Mouse (Mus musculus) embryo, embryonic 11.5 days (tissue): ENCODE results near the gene Arhgef39.

Source experiments
- DNase-seq: peaks from one replicate; pipeline ENCODE4 v3.0.0-alpha.2; 2012; ENCODE audit warnings: low read depth, low spot score

The Arhgef39 gene

DNA sequence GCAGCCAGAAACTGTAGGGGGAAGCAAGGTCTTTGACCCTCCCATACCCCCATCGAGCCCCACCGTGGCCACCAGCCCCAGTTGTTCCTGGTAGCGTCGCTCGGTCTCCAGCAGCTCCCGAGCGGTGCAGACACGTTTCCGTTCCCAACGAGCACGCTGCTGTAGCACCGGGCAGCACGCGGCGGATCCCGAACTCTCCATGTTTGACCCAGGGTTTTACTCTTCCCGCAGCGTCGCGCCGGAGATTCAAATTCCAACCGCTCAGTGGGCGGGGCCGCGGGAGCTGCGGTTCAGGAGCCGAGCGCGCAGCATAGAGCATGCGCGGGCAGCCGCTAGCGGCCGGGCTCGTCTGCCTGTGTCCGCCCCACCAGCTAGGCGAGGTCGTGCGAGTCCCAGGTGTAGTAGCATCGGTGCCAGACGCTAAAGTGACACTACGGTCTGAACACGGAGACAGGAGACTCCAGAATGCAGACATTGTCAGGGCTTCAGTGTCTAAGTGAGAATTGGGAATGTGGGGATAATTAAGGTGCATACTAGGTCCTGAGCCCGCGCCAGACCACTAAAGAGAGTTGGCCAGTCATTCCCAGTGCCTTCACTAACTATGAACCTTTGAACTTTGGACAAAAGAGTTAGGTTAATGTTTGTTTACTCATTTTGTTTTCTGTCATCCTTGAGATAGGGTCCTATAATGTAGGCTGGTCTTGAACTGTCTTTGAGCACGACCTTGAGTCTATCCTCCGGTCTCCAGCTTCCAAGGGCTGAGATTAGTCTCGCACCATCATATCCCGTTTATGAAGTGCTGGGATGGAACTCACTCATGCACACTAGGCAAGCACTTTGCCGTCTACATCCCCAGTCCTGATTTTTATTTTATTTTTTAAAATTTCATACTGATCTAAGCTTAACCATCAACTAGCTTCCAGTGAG, at the start of gene Arhgef39:
Arhgef39 (minus strand) TSS at position 289 of the 927 bp plus-strand sequence.
- DNase-seq: peak; percentile 82

GRCm38 (mm10) chr4:43549055-43549454, 49.6 kb upstream of the Arhgef39 start:
- no peak for DNase-seq

GRCm38 (mm10) chr4:43547160-43547559, 47.7 kb upstream of the Arhgef39 start:
- DNase-seq: no peak

DNA sequence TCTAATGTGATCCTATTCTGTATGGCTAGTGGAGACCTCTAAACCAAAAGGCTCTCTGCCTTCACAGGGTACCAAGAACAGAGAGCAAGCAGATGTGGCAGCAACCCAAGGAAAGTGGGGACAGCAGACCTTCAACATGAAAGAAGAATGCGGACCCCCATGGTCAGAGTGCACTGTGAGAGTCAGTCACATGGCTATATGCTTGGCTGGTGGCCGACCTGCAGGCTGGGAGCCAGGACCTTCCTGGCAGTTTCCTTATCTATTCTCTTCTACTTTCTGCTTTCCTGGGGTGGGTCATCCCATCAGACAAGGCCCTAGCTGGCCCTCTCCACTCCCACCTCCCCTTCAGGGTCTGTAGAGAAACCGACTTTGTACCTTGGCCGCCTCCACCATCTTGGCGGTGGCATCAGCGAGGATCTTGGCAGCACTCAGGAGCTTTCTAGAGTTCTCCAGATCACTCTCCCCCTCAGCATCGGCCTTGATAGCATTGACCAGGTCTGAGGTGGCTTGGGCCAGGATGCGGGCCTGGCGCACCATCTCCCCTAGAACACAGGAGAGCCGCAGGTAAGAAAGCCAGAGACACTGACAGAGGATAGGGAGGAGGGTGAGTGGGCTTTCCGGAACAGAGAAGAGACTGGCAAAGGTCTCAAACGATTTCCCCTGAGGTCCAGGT, 47.0 kb upstream of the Arhgef39 start:
- DNase-seq: no peak

GRCm38 (mm10) chr4:43542044-43542443, 42.5 kb upstream of the Arhgef39 start:
- DNase-seq: no peak

DNA sequence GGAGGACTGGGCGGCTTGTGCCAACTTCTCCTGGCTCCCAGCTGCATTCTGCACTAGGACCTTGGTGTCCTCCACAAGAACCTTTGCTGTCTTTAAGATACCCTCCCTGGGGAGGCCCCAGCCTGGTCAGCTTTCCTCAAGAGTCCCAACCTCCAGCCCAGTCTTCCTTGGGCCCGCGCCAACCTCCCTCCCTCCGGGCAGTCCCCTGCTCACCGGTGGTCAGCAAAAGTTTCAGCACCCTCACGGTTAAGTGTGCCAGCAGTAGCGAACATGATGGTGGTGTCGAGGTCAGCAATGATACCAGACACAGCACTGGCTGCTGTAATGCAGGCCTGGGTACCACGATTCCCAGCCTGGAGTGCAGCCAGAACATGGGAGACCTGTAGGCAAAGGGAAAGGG, 36.5 kb upstream of the Arhgef39 start:
- DNase-seq: no peak

DNA sequence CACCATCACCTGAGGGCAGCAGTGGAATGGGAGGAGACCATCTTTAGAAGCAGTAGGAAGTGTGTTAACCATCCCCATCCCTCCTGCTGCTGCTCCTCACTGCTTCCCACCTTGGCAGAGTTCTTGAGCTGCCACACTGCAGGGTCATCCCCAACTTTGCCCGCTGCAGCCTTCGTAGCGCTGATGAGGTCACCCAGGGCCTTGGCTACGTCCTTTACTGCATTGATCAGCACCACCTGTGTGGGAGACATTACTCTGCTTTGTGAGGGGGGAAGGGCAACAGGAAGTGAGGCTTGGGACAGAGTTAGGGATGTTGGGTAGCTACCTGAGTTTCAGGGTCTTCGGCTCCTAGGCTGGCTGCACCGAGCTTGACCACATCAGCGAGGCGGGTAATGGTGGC, 36.1 kb upstream of the Arhgef39 start:
- DNase-seq: no peak

DNA sequence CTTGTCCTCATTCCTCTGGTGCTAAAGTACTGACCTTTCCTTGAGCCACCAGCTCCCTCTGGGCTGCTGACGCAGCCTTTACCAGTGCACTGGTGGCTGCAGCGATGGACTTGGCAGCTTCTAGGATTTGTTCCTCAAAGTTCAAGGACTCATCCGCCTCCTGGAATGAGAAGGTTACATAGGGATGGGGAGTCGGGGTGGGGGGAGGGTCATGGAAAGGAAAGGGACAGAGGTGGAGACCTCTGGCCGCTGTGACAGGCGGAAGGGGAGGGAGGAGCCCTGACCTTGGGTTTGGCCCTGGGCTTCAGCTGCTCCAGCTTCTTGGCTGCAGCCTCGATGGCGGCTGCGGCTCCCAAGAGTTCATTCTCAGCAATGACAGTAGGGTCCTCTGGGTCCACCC, 33.8 kb upstream of the Arhgef39 start:
- DNase-seq: no peak

DNA sequence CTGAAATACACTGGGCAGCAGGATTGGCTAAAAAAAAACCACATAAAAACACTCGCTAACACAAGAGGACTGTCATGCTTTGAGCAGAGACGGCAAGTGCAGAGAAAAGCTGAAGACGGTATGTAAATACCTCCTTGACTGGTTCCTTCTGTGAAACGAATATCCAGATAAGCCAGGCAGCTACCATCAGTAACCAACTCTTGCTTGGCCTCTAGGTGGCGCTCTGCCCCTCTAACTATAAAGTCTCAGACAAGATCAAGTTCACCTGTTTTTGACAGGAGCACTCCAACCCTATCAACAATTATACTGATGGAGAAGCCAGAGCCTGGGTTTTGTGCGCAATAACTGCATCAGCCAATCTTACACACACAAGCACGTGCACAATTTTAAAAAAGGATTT, 31.1 kb upstream of the Arhgef39 start:
- DNase-seq: peak; percentile 52

DNA sequence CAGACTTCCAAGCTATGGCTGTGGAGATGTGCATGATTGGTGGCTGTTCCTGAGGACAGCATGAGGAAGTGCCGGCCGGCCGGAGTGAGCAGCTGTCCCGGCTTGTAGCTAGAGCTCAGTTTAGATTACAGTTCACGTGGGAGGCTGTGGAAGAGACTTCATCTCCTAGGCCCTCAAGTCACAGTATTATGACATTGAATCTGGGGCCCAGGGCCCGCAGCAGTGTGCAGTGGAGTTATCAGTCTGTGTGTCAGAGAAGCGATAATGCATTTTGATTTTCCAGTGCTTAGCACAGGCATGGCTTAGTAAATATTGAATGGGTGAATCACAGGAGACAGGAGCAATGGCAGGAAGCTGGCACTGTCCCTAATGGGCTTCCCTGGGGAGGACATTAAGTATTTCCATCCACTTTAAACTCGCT, 30.6 kb upstream of the Arhgef39 start:
- DNase-seq: no peak

GRCm38 (mm10) chr4:43528487-43528886, 29.0 kb upstream of the Arhgef39 start:
- no peak for DNase-seq

GRCm38 (mm10) chr4:43527880-43528279, 28.4 kb upstream of the Arhgef39 start:
- DNase-seq: no peak

DNA sequence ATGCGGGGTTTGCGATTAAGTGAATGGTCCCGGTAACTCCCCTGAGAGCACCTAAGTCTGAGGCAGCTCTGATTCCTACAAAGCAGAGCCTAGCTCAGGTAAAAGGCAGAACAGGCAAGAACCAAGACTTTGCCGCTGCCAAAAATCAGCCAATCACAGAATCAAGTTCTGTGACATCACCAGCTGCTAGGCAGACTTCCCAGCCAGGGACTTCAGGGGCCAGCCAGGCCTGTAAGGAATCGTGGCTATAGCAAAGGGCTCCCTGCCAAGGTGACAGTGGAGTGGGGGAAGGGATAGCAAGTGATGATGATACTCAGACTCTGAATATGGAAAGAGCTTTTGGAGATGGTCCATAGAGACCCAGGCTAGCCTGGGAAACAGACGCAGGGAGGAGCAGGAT, 20.5 kb upstream of the Arhgef39 start:
- DNase-seq: peak; percentile 74

DNA sequence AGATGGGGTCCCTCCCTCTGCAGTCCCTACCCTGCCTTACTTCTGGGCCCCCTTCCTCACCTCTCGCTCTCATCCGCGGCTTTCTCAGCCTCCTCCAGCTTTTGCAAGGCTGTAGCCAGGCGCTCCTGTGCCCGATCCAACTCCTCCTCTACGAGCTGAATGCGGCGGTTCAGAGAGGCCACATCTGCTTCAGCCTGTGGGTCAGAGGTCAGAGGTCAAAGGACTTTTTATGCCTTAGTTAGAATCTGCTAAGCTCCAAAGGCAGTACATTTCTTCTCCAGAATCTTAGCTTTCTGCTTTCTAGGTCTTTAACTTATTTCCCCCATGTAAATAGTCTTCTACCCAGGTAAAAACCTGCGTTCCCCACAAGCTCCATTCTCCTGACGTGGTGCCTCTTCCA, 20.1 kb upstream of the Arhgef39 start:
- no peak for DNase-seq

DNA sequence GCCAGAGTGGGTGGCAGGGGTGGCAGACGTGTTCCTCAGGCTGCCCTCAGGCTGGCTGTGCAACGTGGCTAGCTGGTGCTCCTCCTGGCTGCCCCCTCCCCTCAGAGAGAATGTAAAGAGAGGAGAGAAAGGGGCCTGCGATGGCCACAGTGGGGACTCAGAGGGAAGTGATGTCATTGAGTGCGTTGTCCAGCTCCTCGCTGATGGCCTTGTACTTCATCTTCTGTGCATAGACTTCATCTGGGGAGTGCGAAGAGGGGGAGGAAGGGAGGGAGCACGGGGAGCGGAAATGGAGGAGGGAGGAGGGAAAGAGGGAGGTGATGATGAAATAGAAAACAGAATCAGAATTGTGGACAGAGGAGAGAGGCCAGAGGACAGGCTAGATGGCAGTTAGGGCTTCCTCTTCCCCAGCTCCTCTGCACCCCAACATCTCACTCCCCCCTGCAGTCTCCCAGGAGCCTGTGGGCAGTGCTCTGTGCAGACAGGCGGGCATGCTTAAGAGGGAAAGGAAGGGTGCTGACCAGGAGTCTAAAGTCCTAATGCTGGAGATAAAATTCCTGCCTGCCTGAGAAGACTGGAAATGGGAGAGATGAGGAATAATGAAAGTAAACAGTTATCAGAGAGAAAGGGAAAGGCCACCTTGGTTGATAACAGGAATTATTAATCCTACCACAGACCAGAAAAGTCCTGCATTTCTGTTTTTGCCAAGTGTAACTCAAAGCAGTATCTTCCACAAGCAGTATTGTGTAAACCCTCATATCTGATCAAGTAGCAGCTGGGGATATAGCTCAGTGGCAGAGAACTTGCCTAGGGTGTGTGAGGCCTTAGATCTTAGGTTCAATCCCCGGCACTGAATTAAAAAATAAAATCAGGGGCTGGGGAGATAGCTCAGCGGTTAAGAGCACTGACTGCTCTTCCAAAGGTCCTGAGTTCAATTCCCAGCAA, 16.5 kb upstream of the Arhgef39 start:
- no peak for DNase-seq

DNA sequence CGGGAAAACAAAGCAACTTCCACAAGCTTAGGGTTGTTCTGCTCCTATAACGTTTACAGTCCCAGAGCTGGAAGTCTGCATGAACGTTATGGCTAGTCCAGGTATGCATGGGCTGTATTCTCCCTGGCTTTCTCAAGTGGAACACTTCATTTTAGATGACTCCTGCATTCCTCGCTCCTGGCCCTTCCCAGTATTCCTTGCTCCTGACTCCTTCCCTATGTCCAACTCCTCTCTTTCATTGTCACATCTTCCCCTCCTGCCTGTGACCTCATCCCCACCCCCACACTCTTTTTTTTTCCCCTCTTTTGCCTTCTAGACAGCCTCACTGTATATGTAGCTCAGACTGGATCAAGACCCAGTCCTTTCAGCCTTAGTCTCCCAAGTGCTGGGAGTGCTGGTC, 14.3 kb upstream of the Arhgef39 start:
- no peak for DNase-seq

- DNase-seq: no peak
Observed at GRCm38 (mm10) chr4:43513300-43513699, 13.8 kb upstream of the Arhgef39 start.

GRCm38 (mm10) chr4:43512653-43513052, 13.2 kb upstream of the Arhgef39 start:
- no peak for DNase-seq

GRCm38 (mm10) chr4:43511675-43512454, 12.4 kb upstream of the Arhgef39 start:
- DNase-seq: no peak

DNA sequence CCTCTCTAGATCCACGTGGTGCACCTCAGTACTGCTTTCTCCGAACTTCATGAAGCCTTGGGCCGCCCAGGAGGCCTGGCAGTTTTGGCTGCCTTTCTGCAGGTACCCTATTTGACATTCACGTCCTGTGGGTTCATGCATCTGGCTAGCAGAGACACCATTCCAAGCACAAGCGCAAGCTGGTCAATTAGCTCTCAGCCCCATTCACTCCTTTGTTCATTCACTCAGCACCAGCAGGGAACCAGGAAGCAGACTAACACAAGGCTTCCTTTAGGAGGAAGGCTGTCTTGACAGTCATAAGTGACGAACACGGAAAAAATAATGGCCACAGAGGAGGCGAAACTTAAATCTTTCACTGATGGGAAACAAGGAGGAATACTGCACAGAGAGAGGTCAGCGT, 9.6 kb upstream of the Arhgef39 start:
- no peak for DNase-seq

GRCm38 (mm10) chr4:43508666-43508997, 9.1 kb upstream of the Arhgef39 start:
- no peak for DNase-seq
